ENCODE assay signal across 8 mouse cellular contexts in genomic region chr4:141574789-141575702, GRCm38 (mm10). TPM values are rescaled to one million over a fixed set of nuclear protein-coding genes. Genes with fewer than 3 reads are reported as not detected.
DNase-seq lines count a peak whose midpoint lies in the region; ATAC-seq lines count a peak whose summit lies in the region.

No protein-coding gene starts in this region.

- WGBS in limb, embryonic 12.5 days, result 40% methylated on average over 27 of the region's 27 CpGs

- H3K27me3 ChIP-seq in limb, embryonic 12.5 days, result no peaks in the 10 kb centered on the region

- peak; percentile 76 for DNase-seq in 3134 (ENCODE audit: extremely low read depth, insufficient read length, low spot score)
- peak; percentile 94 for DNase-seq in adrenal gland, postnatal 10 days
- DNase-seq in embryo, embryonic 9.5 days (ENCODE audit: extremely low spot score), result peak; percentile 82
- DNase-seq in heart, adult 18-20 months, result peak; percentile 87 to 95
- DNase-seq in kidney, adult 8-10 months, result peak; percentile 82 to 88
- DNase-seq in spleen, postnatal 14 days (ENCODE audit: low spot score in 2 of 2), result peak; percentile 57 to 80

- peaks cover 40% of the 10 kb centered on the region for H3K36me3 ChIP-seq in limb, embryonic 12.5 days

- no peaks in the 10 kb centered on the region for H3K9me3 ChIP-seq in limb, embryonic 12.5 days

- H3K4me1 ChIP-seq in limb, embryonic 12.5 days (replicated peaks), result peaks cover 9% of the 10 kb centered on the region

- no peak overlapping the region for H3K27ac ChIP-seq in limb, embryonic 12.5 days

- H3K9ac ChIP-seq in limb, embryonic 12.5 days (replicated peaks), result no peak overlapping the region

- peak overlapping the region; percentile 35; the same call in 1 of the 2 replicates for H3K4me2 ChIP-seq in limb, embryonic 12.5 days

- no peak overlapping the region for H3K4me3 ChIP-seq in limb, embryonic 12.5 days (replicated peaks)

- ATAC-seq in limb, embryonic 12.5 days (ENCODE audit: insufficient number of reproducible peaks, insufficient read depth, low FRiP score, low TSS enrichment, low read depth), result peak; percentile 56; the same call in 1 of the 2 replicates
- peak; percentile 71 for ATAC-seq in monocyte, adult 5-6 weeks (replicated peaks; ENCODE audit: insufficient number of reproducible peaks, low FRiP score, low TSS enrichment, poor library complexity, severe bottlenecking)

RNA-seq across cellular contexts. Expression of gene Fblim1, which starts 30.9 kb away (rescaled TPM):
- 10 to 100 TPM; 14.8 to 21.6 TPM for total RNA-seq in adrenal gland, postnatal 10 days (2021)
- 100 to 1,000 TPM; 233 to 291 TPM for total RNA-seq in heart, adult 18-20 months (2021)
- polyA plus RNA-seq in limb, embryonic 12.5 days (2016; fragmentation: Nextera tagmentation; extraction: Ambion mirVana), result 65.4 and 78.9 TPM in 2 replicates
- total RNA-seq in monocyte, adult 5-6 weeks (2017), result not detected in 3 replicates

RNA-seq across cellular contexts. Expression of gene Spen, which starts 36.6 kb away (rescaled TPM):
- 10 to 100 TPM; 36.6 to 55.2 TPM for total RNA-seq in adrenal gland, postnatal 10 days (2021)
- 10 to 100 TPM; 27.0 to 28.6 TPM for total RNA-seq in heart, adult 18-20 months (2021)
- 14.1 and 16.6 TPM in 2 replicates for polyA plus RNA-seq in limb, embryonic 12.5 days (2016; fragmentation: Nextera tagmentation; extraction: Ambion mirVana)
- total RNA-seq in monocyte, adult 5-6 weeks (2017), result 39.8 to 81.5 TPM (median 48.1 TPM) in 3 replicates

RNA-seq across cellular contexts. Expression of gene Tmem82, which starts 43.4 kb away (rescaled TPM):
- total RNA-seq in adrenal gland, postnatal 10 days (2021), result 1 to 10 TPM; 7.9 to 9.5 TPM
- 10 to 100 TPM; 18.7 to 20.7 TPM for total RNA-seq in heart, adult 18-20 months (2021)
- 0.80 and 0.87 TPM in 2 replicates for polyA plus RNA-seq in limb, embryonic 12.5 days (2016; fragmentation: Nextera tagmentation; extraction: Ambion mirVana)
- not detected in 3 replicates for total RNA-seq in monocyte, adult 5-6 weeks (2017)

RNA-seq across cellular contexts. Expression of gene Slc25a34, which starts 48.6 kb away (rescaled TPM):
- 10 to 100 TPM; 36.1 to 39.2 TPM for total RNA-seq in adrenal gland, postnatal 10 days (2021)
- total RNA-seq in heart, adult 18-20 months (2021), result 100 to 1,000 TPM; 109 to 132 TPM
- not detected in 2 replicates for polyA plus RNA-seq in limb, embryonic 12.5 days (2016; fragmentation: Nextera tagmentation; extraction: Ambion mirVana)
- not detected in 3 replicates for total RNA-seq in monocyte, adult 5-6 weeks (2017)

Comparison
In these comparisons a context has a peak if more than half of its experiments do, and no peak if none do; other contexts are left out.
1. RNA of gene Fblim1, which starts 30.9 kb away (total RNA-seq): 233 to 291 TPM in heart, adult 18-20 months and 14.8 to 21.6 TPM in adrenal gland, postnatal 10 days; not detected in monocyte, adult 5-6 weeks; every median in the first group is over 10 times any median in the second.
2. Peak in every context shown above with its lines, with median percentiles within 50 percentile points of each other: DNase-seq.